Mouse (Mus musculus) cerebellum, adult 9-11 months (tissue): ENCODE results near the gene Hist1h2ba.

ENCODE experiments used
- DNase-seq: peaks from one replicate; pipeline ENCODE4 v3.0.0; 2022

The Hist1h2ba gene

DNA sequence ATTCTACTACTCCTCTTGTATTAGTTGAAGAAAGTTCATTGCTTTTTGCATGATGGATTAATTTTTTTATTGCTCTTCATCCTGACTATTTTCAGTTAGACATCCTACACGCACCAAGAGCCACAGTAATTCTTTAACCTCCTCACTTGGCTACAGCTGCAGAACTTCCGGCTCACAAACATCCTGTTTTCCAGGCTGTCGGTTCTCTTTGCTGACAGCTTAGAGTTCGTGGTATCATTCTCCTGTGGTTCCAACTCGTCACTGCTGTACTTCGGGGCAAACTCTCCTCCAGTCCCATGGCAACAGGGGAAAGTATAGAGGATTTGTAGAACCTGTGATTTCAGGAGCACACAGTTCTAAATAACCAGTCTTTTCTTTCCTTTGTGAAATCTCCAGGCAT is 35.7 kb downstream of the Hist1h2ba start:
- no peak for DNase-seq

- DNase-seq, result no peak
Observed at GRCm38 (mm10) chr13:23893269-23893593, 40.7 kb downstream of the Hist1h2ba start.

- no peak for DNase-seq
Observed at GRCm38 (mm10) chr13:23892592-23893268, 41.2 kb downstream of the Hist1h2ba start.

GRCm38 (mm10) chr13:23889011-23889605 is 44.8 kb downstream of the Hist1h2ba start:
- DNase-seq, result no peak

DNA sequence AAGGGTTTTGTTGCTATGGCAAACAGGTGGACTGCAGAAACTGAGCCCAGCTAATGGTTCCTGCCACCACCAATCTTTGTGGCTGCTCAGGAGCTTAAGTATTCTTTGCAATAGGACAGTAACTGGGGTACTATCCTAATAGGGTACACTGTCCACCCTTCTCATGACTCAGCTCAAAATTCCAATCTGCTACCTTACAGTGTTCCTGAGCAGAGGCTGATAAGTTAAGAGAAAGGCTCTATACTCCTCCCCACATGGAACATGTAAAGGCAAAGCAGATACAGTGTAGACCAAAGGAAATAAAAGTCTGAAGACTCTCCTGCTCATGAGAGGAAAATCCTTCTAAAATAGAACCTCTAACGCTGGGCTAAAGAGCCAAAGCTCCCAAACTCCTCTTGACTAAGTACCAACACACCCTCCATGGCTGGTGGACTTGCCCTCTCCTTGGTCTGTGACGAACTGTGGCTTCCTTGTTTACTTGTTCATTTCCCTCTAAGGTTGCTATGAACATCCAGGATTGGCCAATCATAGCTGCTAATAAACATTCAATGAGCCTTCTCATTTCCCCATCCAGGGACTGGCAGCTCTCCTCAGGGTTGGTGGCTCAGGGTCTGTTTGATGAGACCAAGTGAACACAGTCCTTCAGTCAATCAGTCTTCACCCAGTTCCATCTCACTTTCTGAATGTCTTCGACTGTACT is 46.8 kb downstream of the Hist1h2ba start:
- no peak for DNase-seq

DNA sequence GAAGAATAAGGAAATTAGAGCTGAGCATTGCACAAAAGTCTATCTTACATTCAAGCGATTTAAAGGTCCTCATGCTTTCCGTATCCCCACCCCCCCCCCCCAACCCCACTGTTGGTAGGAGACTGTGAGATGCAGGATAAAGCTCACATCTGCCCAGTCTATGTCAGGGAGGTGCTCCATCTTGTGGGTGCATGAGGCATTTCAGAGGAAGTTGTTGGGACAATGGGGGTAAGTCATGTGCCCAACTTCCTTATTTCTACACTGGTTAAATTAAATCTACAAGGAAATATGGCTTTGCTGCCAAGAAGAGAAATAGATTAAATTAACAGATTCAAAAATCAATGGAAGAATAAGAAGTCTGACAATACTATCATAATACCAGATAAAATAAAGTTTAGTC is 48.4 kb downstream of the Hist1h2ba start:
- DNase-seq, result no peak
